Mouse (Mus musculus) hindbrain, embryonic 12.5 days (tissue): ENCODE data around the gene Per1. TPM values are rescaled to one million over a fixed set of nuclear protein-coding genes. Genes with fewer than 3 reads are reported as not detected.

ENCODE experiments used
- ATAC-seq: fragments of 200-750 bp; cut with Nextera tagmentation; 2 replicates; pipeline ENCODE4 v1.8.0; 2017; ENCODE audit warnings: moderate TSS enrichment; ENCODE audit not compliant: low FRiP score
- H3K27ac ChIP-seq: fragments of 300-500 bp; sonication (generic); 2 replicates; pipeline ENCODE4 v1.5.1; 2016; ENCODE audit warnings: mild to moderate bottlenecking
- H3K27me3 ChIP-seq: fragments of 300-500 bp; sonication (generic); 2 replicates; pipeline ENCODE4 v1.6.1; 2016; ENCODE audit warnings: mild to moderate bottlenecking
- H3K36me3 ChIP-seq: fragments of 300-500 bp; sonication (generic); 2 replicates; pipeline ENCODE4 v1.6.1; 2016; ENCODE audit warnings: mild to moderate bottlenecking
- H3K4me1 ChIP-seq: fragments of 300-500 bp; sonication (generic); 2 replicates; pipeline ENCODE4 v1.6.1; 2016
- H3K4me2 ChIP-seq: fragments of 300-500 bp; sonication (generic); replicated peaks from 2 replicates; pipeline ENCODE4 v1.6.1; 2016; ENCODE audit warnings: mild to moderate bottlenecking
- H3K4me3 ChIP-seq: fragments of 300-500 bp; sonication (generic); 2 replicates; pipeline ENCODE4 v1.5.1; 2016; ENCODE audit warnings: mild to moderate bottlenecking
- H3K9ac ChIP-seq: fragments of 300-500 bp; sonication (generic); 2 replicates; pipeline ENCODE4 v1.6.1; 2016; ENCODE audit warnings: mild to moderate bottlenecking, moderate library complexity
- H3K9me3 ChIP-seq: fragments of 300-500 bp; sonication (generic); replicated peaks from 2 replicates; pipeline ENCODE4 v1.6.1; 2016; ENCODE audit warnings: mild to moderate bottlenecking
- WGBS: fragments of 180-500 bp; shearing (Covaris S2); methylation state at CpG from one replicate; pipeline ENCODE4 v1.1.7; 2016; 5-methylcytosine and 5-hydroxymethylcytosine counted together
- polyA plus RNA-seq: library from polyadenylated mRNA; unstranded; fragments of >200 nt; fragmentation: Nextera tagmentation; extraction: Ambion mirVana; gene quantifications from 2 replicates; pipeline ENCODE4 v1.2.1, GENCODE M21; 2016

Gene Per1
- polyA plus RNA-seq, result 9.8 and 11.6 TPM in 2 replicates

DNA sequence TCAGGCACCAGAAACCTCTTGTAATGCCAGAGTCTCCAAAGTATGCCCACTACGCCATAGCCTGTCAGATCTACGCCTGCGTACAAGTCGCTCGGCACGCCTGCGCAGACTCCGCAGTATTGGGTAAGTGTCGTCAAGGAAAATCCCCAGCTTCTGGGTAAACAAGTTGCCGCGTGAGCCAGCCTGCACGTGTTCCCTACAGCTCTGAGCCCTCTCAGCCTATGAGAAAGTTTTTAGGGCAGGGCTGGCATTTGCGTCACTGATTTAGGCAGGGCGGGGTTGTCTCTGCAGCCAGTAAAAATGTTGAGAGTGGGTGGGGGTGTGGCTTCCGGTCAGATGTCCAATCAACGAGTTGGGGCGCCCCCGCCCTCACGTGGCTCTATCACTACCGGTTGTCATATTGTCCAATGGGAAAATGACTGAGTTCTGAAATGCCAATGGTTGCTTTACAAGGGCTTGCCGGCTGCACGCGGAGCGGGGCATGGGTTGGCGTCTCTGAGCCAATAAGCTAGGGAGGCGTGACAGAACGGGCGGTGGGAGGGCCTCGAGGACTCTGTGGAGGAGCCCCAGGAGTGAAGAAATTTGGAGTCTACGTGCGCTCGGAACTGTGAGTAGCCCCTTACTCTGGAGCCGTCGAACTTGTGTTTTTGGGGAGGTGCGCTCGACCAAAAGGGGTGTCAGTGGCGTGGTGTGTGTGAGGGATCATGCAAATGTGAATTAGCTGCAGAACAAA lies at the start of gene Per1:
Gene Per1 (plus strand): TSS at position 521 of the 733 bp plus-strand sequence.
- peak within 1 kb of the TSS; percentile 93 for H3K4me2 ChIP-seq
- WGBS, result under 1% methylated on average over 37 of the region's 37 CpGs
- peak within 1 kb of the TSS; percentile 70 for H3K27ac ChIP-seq
- H3K27me3 ChIP-seq, result no peaks in the 10 kb centered on the region
- H3K4me1 ChIP-seq, result peaks cover 64% of the 10 kb centered on the region
- peak; percentile 92 for ATAC-seq
- H3K9ac ChIP-seq, result peak within 1 kb of the TSS; percentile 60
- peaks cover 24% of the 10 kb centered on the region; the same call in 1 of the 2 replicates for H3K36me3 ChIP-seq
- no peaks in the 10 kb centered on the region for H3K9me3 ChIP-seq
- peak within 1 kb of the TSS; percentile 46 for H3K4me3 ChIP-seq

DNA sequence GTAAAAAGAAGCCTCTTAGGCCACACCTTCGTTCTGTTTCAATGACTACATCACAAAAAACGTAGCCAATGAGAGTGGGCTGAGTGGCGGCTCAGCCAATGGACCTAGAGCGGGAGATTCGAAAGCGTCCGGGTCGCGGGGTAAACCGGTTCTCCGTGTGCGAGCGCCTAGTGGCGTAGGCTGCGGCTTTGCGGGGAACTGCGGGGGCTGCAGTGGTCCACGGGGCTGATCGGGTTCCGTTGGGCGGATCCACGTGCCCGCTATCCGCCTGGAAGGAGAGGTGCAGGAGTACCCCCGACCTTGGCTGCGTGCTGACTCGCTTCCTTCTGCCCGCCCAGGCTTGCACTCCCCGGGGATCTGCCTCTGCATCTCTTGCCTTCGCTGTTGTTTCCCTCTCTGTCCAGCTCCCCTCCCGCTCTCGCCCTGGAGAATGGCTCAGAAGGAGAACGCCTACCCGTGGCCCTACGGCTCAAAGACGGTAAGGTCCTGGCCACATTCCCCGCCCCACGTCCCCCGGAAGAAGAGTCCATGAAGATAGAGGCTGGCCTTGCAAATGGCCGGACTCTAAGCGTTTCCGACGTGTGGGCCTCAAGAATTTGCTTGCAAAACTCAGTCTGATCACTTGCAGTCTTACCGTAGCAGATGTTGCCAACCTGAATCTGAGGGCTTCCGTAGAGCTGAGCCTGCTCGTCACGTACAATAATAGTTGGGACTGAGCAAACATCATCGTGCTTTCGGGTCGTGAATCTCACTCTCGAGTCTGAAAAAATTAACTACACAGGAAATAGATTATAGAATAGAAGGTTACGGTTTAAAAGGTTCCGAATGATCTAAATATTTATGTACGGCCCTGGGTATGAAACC lies 49.3 kb upstream of the Per1 start, which contains the start of gene Aurkb:
Gene Aurkb (plus strand): TSS at position 117 of the 864 bp plus-strand sequence.
- 1% methylated on average over 53 of the region's 54 CpGs for WGBS

DNA sequence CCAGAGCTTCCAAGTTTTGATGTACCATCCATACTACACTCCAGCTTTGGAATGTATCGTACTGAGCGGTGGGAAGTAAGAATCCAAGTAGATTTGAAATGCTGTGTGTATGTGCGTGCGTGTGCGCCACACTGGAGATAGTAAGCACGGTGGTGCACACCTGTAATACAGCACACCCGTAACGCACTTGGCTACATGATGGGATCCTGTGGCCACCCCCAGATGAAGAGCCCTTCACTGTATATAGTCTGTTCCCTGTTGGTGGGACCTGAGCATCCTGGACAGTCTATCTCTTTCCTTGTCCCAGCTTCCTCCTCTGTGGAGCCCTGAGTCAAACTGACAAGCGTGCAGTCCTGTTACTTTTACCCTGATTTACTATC lies 48.6 kb upstream of the Per1 start:
- H3K27ac ChIP-seq, result no peak overlapping the region
- ATAC-seq, result no peak

More for the DNA sequence above, 49.3 kb upstream of the Per1 start, which contains the start of gene Aurkb:
- peak; percentile 80 for ATAC-seq
- Histone ChIP-seq H3K36me3 (peaks cover 18% of the 10 kb centered on the region; the same call in 1 of the 2 replicates), H3K4me1 (peaks cover 14% of the 10 kb centered on the region), H3K27ac (peak within 1 kb of the TSS; percentile 74), H3K9ac (peak within 1 kb of the TSS; percentile 56), H3K4me2 (peak within 1 kb of the TSS; percentile 79), H3K27me3 (no peaks in the 10 kb centered on the region), H3K9me3 (no peaks in the 10 kb centered on the region), H3K4me3 (peak within 1 kb of the TSS; percentile 70)

DNA sequence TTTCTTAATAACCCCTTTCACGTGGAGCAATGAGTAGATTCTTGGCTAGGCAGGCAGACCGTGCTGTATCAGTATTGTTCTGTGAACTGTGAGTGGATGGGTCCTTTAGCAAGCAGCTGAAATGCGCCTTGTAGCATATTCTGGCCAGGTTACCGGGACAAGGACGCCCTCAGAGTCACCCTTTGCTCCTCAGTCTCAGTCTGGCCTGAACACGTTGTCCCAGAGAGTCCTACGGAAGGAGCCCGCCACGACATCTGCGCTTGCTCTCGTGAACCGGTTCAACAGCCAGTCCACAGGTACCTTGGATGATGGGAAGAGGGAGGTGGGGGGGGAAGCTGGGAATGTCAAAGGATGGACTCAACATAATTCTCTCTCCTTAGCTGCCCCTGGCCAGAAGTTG lies 47.4 kb upstream of the Per1 start:
- Histone ChIP-seq H3K9me3 (no peaks in the 10 kb centered on the region), H3K36me3 (peaks cover 23% of the 10 kb centered on the region; the same call in 1 of the 2 replicates), H3K4me1 (peaks cover 14% of the 10 kb centered on the region), H3K27ac (no peak overlapping the region), H3K4me2 (peak overlapping the region; percentile 79), H3K4me3 (no peak overlapping the region), H3K9ac (no peak overlapping the region), H3K27me3 (no peaks in the 10 kb centered on the region)
- 93% methylated on average over 12 of the region's 12 CpGs for WGBS
- no peak for ATAC-seq

More for the DNA sequence above, 48.6 kb upstream of the Per1 start:
- 13% methylated on average over 9 of the region's 9 CpGs for WGBS
- Histone ChIP-seq H3K27me3 (no peaks in the 10 kb centered on the region), H3K36me3 (peaks cover 23% of the 10 kb centered on the region; the same call in 1 of the 2 replicates), H3K4me3 (peak overlapping the region; percentile 70), H3K9me3 (no peaks in the 10 kb centered on the region), H3K4me1 (peaks cover 14% of the 10 kb centered on the region), H3K9ac (peak overlapping the region; percentile 56), H3K4me2 (peak overlapping the region; percentile 79)

DNA sequence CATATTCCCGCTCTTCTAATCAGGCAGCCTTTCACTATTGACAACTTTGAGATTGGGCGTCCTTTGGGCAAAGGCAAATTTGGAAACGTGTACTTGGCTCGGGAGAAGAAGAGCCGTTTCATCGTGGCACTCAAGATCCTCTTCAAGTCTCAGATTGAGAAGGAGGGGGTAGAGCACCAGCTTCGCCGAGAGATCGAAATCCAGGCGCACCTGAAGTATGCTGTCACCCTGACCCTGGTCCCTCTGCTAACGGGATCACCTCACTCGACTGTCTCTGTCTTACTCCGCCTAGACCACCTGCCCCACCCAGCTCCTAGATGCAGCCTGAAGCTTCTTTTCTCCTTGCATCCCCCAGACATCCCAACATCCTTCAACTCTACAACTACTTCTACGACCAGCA lies 46.9 kb upstream of the Per1 start:
- Histone ChIP-seq H3K9ac (no peak overlapping the region), H3K36me3 (peaks cover 23% of the 10 kb centered on the region; the same call in 1 of the 2 replicates), H3K4me2 (no peak overlapping the region), H3K27ac (no peak overlapping the region), H3K9me3 (no peaks in the 10 kb centered on the region), H3K4me3 (no peak overlapping the region), H3K27me3 (no peaks in the 10 kb centered on the region), H3K4me1 (peaks cover 14% of the 10 kb centered on the region)
- ATAC-seq, result no peak
- WGBS, result 93% methylated on average over 14 of the region's 14 CpGs

DNA sequence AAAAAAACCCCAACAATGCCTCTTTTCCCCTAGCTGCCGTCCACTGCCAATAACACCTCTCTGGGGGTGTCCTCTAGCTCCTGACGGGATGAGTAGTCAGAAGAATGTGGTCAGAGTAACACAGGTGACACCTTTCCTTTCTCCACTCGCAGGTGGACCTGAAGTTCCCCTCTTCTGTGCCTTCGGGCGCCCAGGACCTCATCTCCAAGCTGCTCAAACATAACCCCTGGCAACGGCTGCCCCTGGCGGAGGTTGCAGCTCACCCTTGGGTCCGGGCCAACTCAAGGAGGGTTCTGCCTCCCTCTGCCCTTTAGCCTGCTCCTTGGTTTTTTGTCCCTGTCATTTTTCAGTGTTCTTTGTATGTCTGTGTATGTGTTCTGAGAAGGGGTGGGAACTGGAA lies 44.3 kb upstream of the Per1 start:
- Histone ChIP-seq H3K4me2 (no peak overlapping the region), H3K36me3 (peaks cover 29% of the 10 kb centered on the region), H3K27ac (no peak overlapping the region), H3K27me3 (no peaks in the 10 kb centered on the region), H3K4me1 (peaks cover 14% of the 10 kb centered on the region), H3K9me3 (no peaks in the 10 kb centered on the region), H3K4me3 (no peak overlapping the region), H3K9ac (no peak overlapping the region)
- no peak for ATAC-seq
- WGBS, result 89% methylated on average over 8 of the region's 8 CpGs

DNA sequence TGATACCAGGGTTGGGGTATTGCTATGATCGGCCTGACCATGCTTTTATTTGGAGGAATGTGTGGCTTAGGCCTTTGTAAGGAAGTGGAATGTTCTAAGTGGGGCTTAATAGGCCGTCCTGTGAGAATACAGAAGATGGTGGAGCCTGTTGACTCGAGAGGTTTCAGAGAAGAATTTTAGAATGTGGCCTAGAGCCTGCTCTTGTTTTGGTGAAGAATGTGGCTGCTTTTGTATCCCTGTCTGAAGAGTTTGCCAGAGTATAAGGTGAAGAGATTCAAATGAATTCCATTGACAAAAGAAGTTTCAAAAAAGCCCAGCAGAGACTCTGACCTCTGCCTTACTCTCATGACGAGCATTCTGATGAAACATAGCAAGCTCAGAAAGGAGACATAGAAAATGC lies 43.2 kb upstream of the Per1 start:
- no peak overlapping the region for H3K4me2 ChIP-seq
- no peaks in the 10 kb centered on the region for H3K27me3 ChIP-seq
- 67% methylated on average over 4 of the region's 4 CpGs for whole genome bisulfite sequencing
- peaks cover 29% of the 10 kb centered on the region for H3K36me3 ChIP-seq
- H3K9ac ChIP-seq, result no peak overlapping the region
- no peak overlapping the region for H3K27ac ChIP-seq
- no peak for ATAC-seq
- H3K4me1 ChIP-seq, result peaks cover 9% of the 10 kb centered on the region
- H3K9me3 ChIP-seq, result no peaks in the 10 kb centered on the region
- no peak overlapping the region for H3K4me3 ChIP-seq

DNA sequence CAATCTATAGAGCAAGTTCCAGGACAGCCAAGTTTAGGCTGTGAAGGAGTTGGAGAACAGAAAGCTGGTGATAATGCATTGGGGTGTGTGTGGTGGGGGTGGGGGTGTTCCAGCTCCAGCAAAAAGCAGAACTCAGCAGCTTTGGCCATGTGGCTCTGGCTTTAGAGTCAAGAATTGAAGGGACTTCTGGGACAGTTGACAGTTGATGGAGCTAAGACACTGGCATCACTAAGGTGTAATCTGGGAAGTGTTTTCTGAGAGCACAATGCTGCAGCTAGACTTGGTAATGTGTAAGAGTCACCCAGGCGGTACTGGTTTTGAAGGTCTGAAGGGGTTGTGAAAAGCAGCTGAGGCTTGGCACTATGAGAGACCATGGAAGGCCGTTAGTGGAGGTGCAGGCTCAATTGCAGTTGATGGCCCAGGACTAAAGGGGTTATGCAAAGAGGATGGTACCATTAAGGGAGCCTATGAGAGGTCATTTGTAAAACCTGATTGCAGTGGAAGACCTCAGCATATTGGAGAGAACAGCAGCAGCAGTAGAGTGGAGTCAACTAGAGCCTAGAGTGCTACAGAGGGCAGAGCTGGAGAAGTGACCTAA lies 42.1 kb upstream of the Per1 start:
- Histone ChIP-seq H3K4me2 (no peak overlapping the region), H3K4me1 (no peaks in the 10 kb centered on the region), H3K9me3 (no peaks in the 10 kb centered on the region), H3K27ac (no peak overlapping the region), H3K4me3 (no peak overlapping the region), H3K27me3 (no peaks in the 10 kb centered on the region), H3K9ac (no peak overlapping the region), H3K36me3 (peaks cover 29% of the 10 kb centered on the region)
- WGBS, result 89% methylated on average over 2 of the region's 2 CpGs
- ATAC-seq, result no peak

DNA sequence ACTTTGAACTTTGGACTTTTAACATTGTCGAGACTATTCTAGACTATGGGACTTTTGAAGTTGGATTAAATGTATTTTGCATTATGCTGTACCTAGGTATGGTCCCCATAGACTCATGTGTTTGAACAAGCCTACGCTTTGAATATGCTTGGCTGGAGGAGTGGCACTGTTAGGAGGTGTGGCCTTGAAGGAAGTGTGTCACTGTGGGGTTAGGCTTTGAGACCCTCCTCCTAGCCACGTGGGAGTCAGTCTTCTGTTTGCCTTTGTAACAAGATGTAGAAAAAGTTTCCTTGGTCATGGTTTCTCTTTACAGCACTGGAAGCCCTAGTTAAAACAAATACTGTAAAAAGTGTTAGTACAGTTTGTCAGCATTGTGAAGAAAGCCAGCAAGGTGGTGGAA lies 41.2 kb upstream of the Per1 start:
- WGBS, result 79% methylated on average over 3 of the region's 3 CpGs
- Histone ChIP-seq H3K36me3 (peaks cover 24% of the 10 kb centered on the region), H3K9me3 (no peaks in the 10 kb centered on the region)

DNA sequence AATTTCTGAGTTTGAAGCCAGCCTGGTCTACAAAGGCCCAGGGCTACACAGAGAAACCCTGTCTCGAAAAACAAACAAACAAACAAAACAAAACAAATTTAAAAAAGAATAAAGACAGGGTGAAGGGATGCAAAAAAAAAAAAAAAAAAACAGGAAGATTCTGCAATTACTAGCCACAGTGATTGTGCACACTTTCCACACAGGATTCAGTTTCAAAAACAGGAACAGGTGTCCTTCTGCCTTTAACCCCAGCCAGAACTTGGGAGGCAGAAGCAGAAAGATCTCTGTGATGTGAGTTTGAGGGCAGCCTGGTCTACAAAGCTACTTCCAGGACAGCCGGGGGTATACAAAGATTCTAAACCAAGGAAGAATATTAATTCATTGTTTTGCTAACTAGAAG lies 36.8 kb upstream of the Per1 start:
- Histone ChIP-seq H3K9me3 (no peaks in the 10 kb centered on the region), H3K36me3 (peaks cover 6% of the 10 kb centered on the region; the same call in 1 of the 2 replicates), H3K4me1 (peaks cover 21% of the 10 kb centered on the region), H3K4me3 (peak overlapping the region; percentile 87), H3K4me2 (peak overlapping the region; percentile 97), H3K9ac (peak overlapping the region; percentile 75), H3K27me3 (no peaks in the 10 kb centered on the region; the same call in 1 of the 2 replicates), H3K27ac (peak overlapping the region; percentile 90)
- WGBS, result 73% methylated on average over 2 of the region's 2 CpGs
- ATAC-seq, result no peak

More for the DNA sequence above, 41.2 kb upstream of the Per1 start:
- H3K9ac ChIP-seq, result no peak overlapping the region
- H3K4me1 ChIP-seq, result peaks cover 7% of the 10 kb centered on the region
- ATAC-seq, result no peak
- H3K27me3 ChIP-seq, result no peaks in the 10 kb centered on the region
- no peak overlapping the region for H3K4me2 ChIP-seq
- no peak overlapping the region for H3K4me3 ChIP-seq
- H3K27ac ChIP-seq, result no peak overlapping the region

DNA sequence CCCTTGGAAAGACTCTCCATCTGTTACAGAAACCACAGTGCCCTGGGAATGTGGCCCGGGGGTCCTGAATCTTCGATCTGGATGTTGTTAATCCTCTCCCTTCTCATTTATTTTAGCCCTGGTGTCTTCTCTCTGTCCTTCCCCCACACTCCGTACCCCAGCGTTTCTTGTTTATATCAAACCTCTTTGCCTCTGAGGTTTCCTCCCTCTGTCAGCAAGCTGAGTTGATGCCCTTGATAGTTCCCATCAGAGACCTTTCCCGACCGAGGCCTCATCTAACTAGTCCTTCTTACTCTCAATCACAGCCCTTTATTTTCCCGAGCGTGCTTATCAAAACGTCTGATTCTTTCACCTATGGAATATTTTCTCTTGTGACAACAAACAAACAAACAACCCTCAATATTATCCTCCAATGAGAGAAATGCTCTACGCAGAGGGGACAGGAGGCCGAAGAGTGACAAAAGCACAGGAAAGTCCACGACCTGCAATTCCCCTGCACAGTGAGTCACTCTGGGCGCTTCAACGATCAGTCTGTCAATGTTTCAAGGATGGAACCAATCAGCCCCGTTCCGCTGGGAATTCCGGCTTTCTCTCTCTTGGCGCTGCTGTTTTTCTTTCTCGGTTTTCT lies 36.2 kb upstream of the Per1 start:
- Histone ChIP-seq H3K36me3 (peaks cover 5% of the 10 kb centered on the region; the same call in 1 of the 2 replicates), H3K27me3 (no peaks in the 10 kb centered on the region; the same call in 1 of the 2 replicates), H3K27ac (peak overlapping the region; percentile 90), H3K4me2 (peak overlapping the region; percentile 97), H3K4me3 (peak overlapping the region; percentile 87), H3K4me1 (peaks cover 21% of the 10 kb centered on the region), H3K9ac (peak overlapping the region; percentile 75), H3K9me3 (no peaks in the 10 kb centered on the region)
- ATAC-seq, result peak; percentile 27
- 2% methylated on average over 19 of the region's 19 CpGs for WGBS
